Mouse (Mus musculus) stomach, embryonic 16.5 days (tissue): Measurements from ENCODE around the gene Slc5a9. TPM values are rescaled to one million over a fixed set of nuclear protein-coding genes. Genes with fewer than 3 reads are reported as not detected.

Source experiments
- ATAC-seq: fragments of 200-750 bp; cut with Nextera tagmentation; 2 replicates; pipeline ENCODE4 v1.8.0; 2017; ENCODE audit warnings: moderate number of reproducible peaks, moderate TSS enrichment; ENCODE audit not compliant: insufficient read depth, low FRiP score
- H3K27ac ChIP-seq: fragments of 300-500 bp; sonication (generic); 2 replicates; pipeline ENCODE4 v1.5.1; 2014; ENCODE audit warnings: low read length
- H3K27me3 ChIP-seq: fragments of 300-500 bp; sonication (generic); 2 replicates; pipeline ENCODE4 v1.6.1; 2014; ENCODE audit warnings: low read length, control low read depth, mixed read lengths; ENCODE audit not compliant: control insufficient read depth, insufficient read depth
- H3K36me3 ChIP-seq: fragments of 300-500 bp; sonication (generic); 2 replicates; pipeline ENCODE4 v1.6.1; 2014; ENCODE audit warnings: low read length; ENCODE audit not compliant: control insufficient read depth, insufficient read depth
- H3K4me1 ChIP-seq: fragments of 300-500 bp; sonication (generic); 2 replicates; pipeline ENCODE4 v1.6.1; 2014; ENCODE audit warnings: low read length, control low read depth, mixed read lengths; ENCODE audit not compliant: control insufficient read depth, insufficient read depth
- H3K4me2 ChIP-seq: fragments of 300-500 bp; sonication (generic); 2 replicates; pipeline ENCODE4 v1.6.1; 2014; ENCODE audit warnings: low read depth, low read length, mixed read lengths
- H3K4me3 ChIP-seq: fragments of 300-500 bp; sonication (generic); replicated peaks from 2 replicates; pipeline ENCODE4 v1.5.1; 2014; ENCODE audit warnings: mild to moderate bottlenecking, low read length
- H3K9ac ChIP-seq: fragments of 300-500 bp; sonication (generic); 2 replicates; pipeline ENCODE4 v1.6.1; 2014; ENCODE audit warnings: low read length
- H3K9me3 ChIP-seq: fragments of 300-500 bp; sonication (generic); replicated peaks from 2 replicates; pipeline ENCODE4 v1.6.1; 2016; ENCODE audit warnings: low read length, control low read depth; ENCODE audit not compliant: control insufficient read depth
- WGBS: fragments of 180-500 bp; shearing (Covaris S2); extraction: QIAGEN DNeasy Blood & Tissue Kit; methylation state at CpG from one replicate; pipeline ENCODE4 v1.1.7; 2014; 5-methylcytosine and 5-hydroxymethylcytosine counted together
- polyA plus RNA-seq: library from polyadenylated mRNA; unstranded; fragments of >200 nt; fragmentation: Nextera tagmentation; extraction: Ambion mirVana; gene quantifications from 2 replicates; pipeline ENCODE4 v1.2.1, GENCODE M21; 2015

Gene Slc5a9
- polyA plus RNA-seq, 1 experiment from 2014 or later: 9.2 TPM

DNA sequence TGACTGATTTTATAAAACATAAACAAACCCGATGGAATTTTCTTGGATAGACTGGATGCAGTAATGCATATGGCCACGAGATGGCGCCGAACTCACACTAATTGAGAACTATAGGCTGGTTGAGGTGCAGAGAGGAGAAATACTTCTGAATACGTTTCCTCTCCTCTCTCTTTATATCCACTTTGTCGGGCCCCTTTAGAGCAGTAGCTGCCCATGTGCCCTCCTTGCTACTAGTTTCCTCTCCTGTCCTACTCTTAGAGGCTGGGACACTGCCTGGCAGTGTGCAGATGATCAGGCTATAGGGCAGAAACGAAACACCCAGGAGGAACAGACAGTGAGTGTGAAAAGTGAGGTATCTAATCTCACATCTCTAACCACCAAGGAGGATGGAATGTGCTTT is 16.7 kb downstream of the Slc5a9 start:
- H3K36me3 ChIP-seq: no peaks in the 10 kb centered on the region
- H3K9ac ChIP-seq: no peak overlapping the region
- H3K27ac ChIP-seq: no peak overlapping the region
- H3K4me2 ChIP-seq: peak overlapping the region; percentile 42
- no peaks in the 10 kb centered on the region for H3K9me3 ChIP-seq
- H3K4me3 ChIP-seq: peak overlapping the region; percentile 16; the same call in 1 of the 2 replicates
- no peaks in the 10 kb centered on the region for H3K27me3 ChIP-seq
- 6% methylated on average over 7 of the region's 7 CpGs for WGBS
- peak; percentile 71; the same call in 1 of the 2 replicates for ATAC-seq
- peaks cover 6% of the 10 kb centered on the region; the same call in 1 of the 2 replicates for H3K4me1 ChIP-seq

DNA sequence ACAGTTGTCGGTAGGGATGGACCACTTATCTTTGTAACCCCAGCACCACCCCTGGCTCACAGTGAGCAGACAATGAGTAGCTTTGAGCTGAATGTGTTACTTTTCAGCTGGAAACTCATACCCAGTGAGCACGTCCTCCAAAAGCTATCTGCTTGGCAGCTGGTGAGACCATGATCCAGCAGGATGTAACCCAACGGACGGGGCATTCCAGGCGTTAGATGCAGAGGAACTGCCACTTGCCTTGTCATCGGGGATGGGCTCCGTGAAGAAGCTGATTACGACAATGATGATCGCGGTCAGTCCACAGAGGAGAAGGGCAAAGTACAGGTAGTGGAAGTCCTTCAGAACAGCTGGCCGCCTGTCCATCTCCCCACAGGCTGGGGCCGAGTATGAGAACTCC is 19.2 kb downstream of the Slc5a9 start:
- ATAC-seq: no peak
- H3K27me3 ChIP-seq: no peaks in the 10 kb centered on the region
- no peak overlapping the region for H3K4me2 ChIP-seq
- H3K4me1 ChIP-seq: peaks cover 6% of the 10 kb centered on the region; the same call in 1 of the 2 replicates
- WGBS: 86% methylated on average over 12 of the region's 12 CpGs
- H3K27ac ChIP-seq: 0 out of 2 replicates have a peak overlapping the region, but pooled peaks have one; percentile 9
- H3K9ac ChIP-seq: no peak overlapping the region
- H3K9me3 ChIP-seq: no peaks in the 10 kb centered on the region
- no peaks in the 10 kb centered on the region for H3K36me3 ChIP-seq
- H3K4me3 ChIP-seq: no peak overlapping the region

DNA sequence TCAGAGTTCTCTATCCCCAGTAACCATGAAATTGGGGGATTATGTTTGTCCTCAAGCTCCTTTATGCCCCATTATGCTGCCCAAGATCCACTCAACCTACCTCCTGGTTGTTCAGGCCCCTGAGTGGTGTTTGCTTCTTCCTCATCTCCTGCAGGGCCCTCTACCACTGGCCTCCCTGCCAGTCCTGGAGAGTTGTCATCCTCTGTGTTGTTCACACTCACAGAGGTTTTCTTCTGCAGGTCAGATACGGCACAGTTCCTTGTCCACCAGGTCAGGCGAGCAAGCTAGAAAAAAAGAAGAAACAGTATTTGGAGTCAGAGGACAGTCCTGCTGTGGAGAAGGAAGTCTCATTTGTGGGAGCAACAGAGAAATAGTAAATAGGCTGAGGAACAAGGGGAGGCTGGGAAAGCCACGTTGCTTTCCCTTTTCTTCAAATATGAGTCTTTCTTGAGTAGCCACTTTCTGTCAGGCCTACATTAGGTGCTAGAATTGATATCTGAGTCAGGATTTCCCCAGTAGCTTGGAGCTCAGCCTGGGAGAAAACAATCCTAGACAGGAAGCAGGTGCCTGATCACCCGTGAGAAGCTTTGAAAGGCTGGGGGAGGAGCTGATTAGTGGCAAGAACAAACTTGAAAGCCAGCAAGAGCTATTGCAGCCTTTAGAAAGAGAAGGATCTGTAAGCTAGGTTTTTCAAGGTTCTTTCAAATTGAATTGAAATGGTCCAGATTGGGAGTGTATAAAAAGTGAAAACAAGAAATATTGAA is 22.4 kb downstream of the Slc5a9 start:
- no peaks in the 10 kb centered on the region for H3K9me3 ChIP-seq
- no peak overlapping the region for H3K9ac ChIP-seq
- H3K36me3 ChIP-seq: no peaks in the 10 kb centered on the region
- H3K4me2 ChIP-seq: no peak overlapping the region
- H3K27me3 ChIP-seq: no peaks in the 10 kb centered on the region
- 31% methylated on average over 4 of the region's 4 CpGs for WGBS
- H3K27ac ChIP-seq: peak overlapping the region; percentile 62
- no peak overlapping the region for H3K4me3 ChIP-seq
- no peaks in the 10 kb centered on the region for H3K4me1 ChIP-seq
- no peak for ATAC-seq

DNA sequence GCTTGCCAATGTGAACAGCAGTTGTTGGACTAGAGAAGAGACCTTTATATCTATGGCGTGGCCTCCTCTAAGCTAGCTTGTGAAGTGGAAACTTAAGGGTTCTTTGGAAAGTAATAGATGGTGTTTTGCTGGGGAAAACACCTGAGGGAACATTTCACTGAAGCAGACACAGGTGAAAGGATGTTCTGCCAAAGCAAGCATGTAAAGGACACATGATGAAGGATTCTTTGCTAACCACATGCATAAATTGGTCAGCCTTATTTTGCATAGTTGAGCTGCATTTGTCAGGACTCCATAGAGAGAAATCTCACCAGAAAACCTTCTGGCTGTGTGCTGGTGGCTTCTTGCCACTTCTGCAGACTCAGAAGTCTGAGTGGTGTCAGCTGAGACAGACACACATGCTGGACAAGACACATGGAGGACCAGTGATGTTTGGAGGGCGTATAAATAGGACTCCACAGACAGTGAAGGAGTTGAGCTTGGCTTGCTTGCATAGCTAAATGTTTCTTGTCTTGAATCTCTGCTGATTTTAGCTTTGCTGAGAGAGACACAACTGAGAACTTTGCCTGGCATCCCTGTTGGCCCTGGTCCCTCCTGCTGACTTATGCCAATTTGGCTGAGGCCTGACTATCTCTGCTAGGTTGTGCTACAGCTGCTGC is 34.8 kb downstream of the Slc5a9 start:
- Histone ChIP-seq H3K36me3 (no peaks in the 10 kb centered on the region), H3K4me3 (no peak overlapping the region), H3K4me2 (no peak overlapping the region), H3K9ac (no peak overlapping the region), H3K4me1 (no peaks in the 10 kb centered on the region), H3K27me3 (no peaks in the 10 kb centered on the region), H3K27ac (no peak overlapping the region), H3K9me3 (no peaks in the 10 kb centered on the region)
- 78% methylated on average over 2 of the region's 2 CpGs for WGBS
- no peak for ATAC-seq

DNA sequence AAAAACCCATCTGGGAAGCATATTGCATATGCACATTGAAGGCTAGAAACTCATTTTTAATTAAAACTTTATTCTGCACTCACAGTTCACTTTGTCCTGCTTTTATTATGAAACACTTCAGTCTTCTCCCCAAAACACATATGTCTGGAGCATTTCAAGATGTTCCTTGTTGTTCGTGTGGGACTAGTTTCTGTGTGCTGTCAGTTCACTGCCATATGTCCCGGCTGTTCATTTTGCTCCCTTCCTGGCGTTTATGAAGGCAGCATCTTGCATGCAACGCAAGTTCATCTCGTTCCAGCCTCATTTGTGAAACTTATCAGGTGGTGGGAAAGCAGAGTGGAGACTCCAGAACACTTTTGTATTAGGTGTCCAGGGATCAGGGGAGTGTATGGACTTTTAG is 36.0 kb downstream of the Slc5a9 start:
- no peak overlapping the region for H3K9ac ChIP-seq
- no peak overlapping the region for H3K27ac ChIP-seq
- H3K4me2 ChIP-seq: no peak overlapping the region
- no peaks in the 10 kb centered on the region for H3K27me3 ChIP-seq
- no peak overlapping the region for H3K4me3 ChIP-seq
- WGBS: 74% methylated on average over 5 of the region's 5 CpGs
- no peaks in the 10 kb centered on the region for H3K4me1 ChIP-seq
- H3K9me3 ChIP-seq: no peaks in the 10 kb centered on the region
- ATAC-seq: no peak
- H3K36me3 ChIP-seq: no peaks in the 10 kb centered on the region

DNA sequence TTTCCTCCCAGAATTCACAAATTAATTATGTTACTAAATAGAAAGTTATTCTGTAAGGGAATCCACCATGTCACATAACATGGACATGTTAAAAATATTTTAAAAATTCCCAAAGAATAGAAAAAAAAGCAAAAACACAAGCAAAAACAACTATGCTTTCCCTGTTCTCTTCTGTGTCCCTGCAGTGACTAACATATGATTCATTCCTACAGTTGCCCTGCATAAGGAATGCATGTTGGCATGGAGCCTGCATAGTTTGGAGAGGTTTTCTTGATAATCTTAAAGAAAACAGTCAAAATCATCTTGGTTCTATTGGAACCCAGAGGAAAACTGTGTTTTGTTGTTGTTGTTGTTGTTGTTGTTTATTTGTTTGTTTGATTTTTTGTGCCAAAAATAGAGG is 50.1 kb downstream of the Slc5a9 start:
- no peaks in the 10 kb centered on the region for H3K4me1 ChIP-seq
- no peaks in the 10 kb centered on the region for H3K36me3 ChIP-seq
- H3K9ac ChIP-seq: no peak overlapping the region
- no peak overlapping the region for H3K27ac ChIP-seq
- no peaks in the 10 kb centered on the region for H3K27me3 ChIP-seq
- ATAC-seq: no peak
- no peak overlapping the region for H3K4me2 ChIP-seq
- H3K4me3 ChIP-seq: no peak overlapping the region
- H3K9me3 ChIP-seq: no peaks in the 10 kb centered on the region

DNA sequence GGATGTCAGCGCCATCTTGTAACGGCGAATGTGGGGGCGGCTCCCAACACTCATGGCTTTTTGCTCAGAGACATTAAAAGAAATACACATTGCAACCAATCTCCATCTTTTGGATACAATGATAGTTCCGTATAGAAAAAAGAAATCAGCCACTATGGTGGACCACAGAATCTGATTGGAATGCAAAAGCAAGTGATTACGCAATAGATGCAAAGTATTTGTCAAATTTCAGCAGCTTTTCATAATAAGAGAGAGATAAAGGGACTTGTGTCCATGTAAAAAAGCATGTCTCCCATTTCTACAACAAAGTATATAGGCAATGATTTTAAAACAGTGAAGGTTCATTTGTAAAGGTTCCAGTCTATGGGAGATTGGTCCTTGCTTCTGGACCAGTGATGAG is 63.8 kb downstream of the Slc5a9 start:
- Histone ChIP-seq H3K27me3 (no peaks in the 10 kb centered on the region), H3K36me3 (no peaks in the 10 kb centered on the region), H3K9ac (no peak overlapping the region), H3K4me1 (no peaks in the 10 kb centered on the region), H3K4me3 (no peak overlapping the region), H3K27ac (no peak overlapping the region), H3K4me2 (no peak overlapping the region), H3K9me3 (peaks cover 4% of the 10 kb centered on the region; the same call in 1 of the 2 replicates)
- ATAC-seq: no peak
- 94% methylated on average over 6 of the region's 6 CpGs for WGBS

Other genes with a start within 250 kb of the Slc5a9 start
- 25.0 and 25.5 TPM in 2 replicates for gene Spata6, start 182.9 kb downstream of the Slc5a9 start, polyA plus RNA-seq
- gene Skint8, start 16.5 kb upstream of the Slc5a9 start, polyA plus RNA-seq: 0.74 and 1.8 TPM in 2 replicates
- not detected in 2 replicates for gene Skint7, start 70.0 kb upstream of the Slc5a9 start, polyA plus RNA-seq
- not detected in 2 replicates for gene Skint1, start 103.4 kb upstream of the Slc5a9 start, polyA plus RNA-seq
- not detected in 2 replicates for gene Skint4, start 169.1 kb upstream of the Slc5a9 start, polyA plus RNA-seq